Mouse (Mus musculus) embryonic fibroblast, embryonic 13.5 days (primary cell): Measurements from ENCODE around the gene Plk1.

ENCODE experiments used
- CTCF ChIP-seq: IDR thresholded peaks from 2 replicates; pipeline ENCODE4 v1.5.1; 2011; ENCODE audit warnings: mild to moderate bottlenecking, control low read depth, low read length, moderate library complexity, borderline replicate concordance; ENCODE audit not compliant: insufficient read depth
- POLR2A ChIP-seq: IDR thresholded peaks from 2 replicates; pipeline ENCODE4 v1.6.1; 2011; ENCODE audit warnings: low read depth, mild to moderate bottlenecking, control low read depth, low read length, moderate library complexity

DNA sequence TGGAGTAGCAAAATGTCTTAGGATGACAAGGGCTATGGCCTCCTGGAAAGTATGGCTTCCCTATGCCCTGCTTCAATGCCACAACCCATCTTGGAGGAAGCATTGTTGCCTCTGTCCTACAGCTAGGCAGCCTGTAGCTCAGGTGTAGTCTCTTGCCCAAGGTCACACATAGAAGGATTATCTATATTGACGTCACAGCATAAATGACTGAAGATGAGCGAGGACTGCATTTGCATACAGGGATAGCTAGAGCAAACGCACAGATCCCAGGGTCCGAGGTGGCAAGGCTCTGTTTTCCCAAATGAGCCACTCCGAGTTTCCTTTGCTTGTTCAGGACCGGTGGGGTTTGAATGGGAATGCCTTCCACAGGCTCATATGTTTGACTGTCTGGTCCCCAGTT is 11.5 kb downstream of the Plk1 start:
- TF ChIP-seq POLR2A = no peak
- no peak for TF ChIP-seq CTCF
